Mouse (Mus musculus) embryonic facial prominence, embryonic 11.5 days (tissue): ENCODE measurements around the gene Cse1l. TPM values are rescaled to one million over a fixed set of nuclear protein-coding genes. Genes with fewer than 3 reads are reported as not detected.

Experiments
- ATAC-seq: fragments of 200-750 bp; cut with Nextera tagmentation; replicated peaks from 2 replicates; pipeline ENCODE4 v1.8.0; 2017; ENCODE audit warnings: low read depth; ENCODE audit not compliant: insufficient number of reproducible peaks, low FRiP score, low TSS enrichment
- DNase-seq: peaks from one replicate; pipeline ENCODE4 v3.0.0-alpha.2; 2015; ENCODE audit warnings: low spot score
- H3K27ac ChIP-seq: fragments of 300-500 bp; sonication (generic); replicated peaks from 2 replicates; pipeline ENCODE4 v1.5.1; 2014; ENCODE audit warnings: mild to moderate bottlenecking, low read depth, low read length, control low read depth
- H3K27me3 ChIP-seq: fragments of 300-500 bp; sonication (generic); 2 replicates; pipeline ENCODE4 v1.6.1; 2014; ENCODE audit warnings: mild to moderate bottlenecking, low read length, moderate library complexity, mixed read lengths; ENCODE audit not compliant: control insufficient read depth, insufficient read depth
- H3K36me3 ChIP-seq: fragments of 300-500 bp; sonication (generic); replicated peaks from 2 replicates; pipeline ENCODE4 v1.6.1; 2014; ENCODE audit warnings: low read depth, mild to moderate bottlenecking, low read length, moderate library complexity, mixed read lengths; ENCODE audit not compliant: control insufficient read depth, insufficient read depth
- H3K4me1 ChIP-seq: fragments of 300-500 bp; sonication (generic); 2 replicates; pipeline ENCODE4 v1.6.1; 2014; ENCODE audit warnings: low read length, mixed read lengths; ENCODE audit not compliant: control insufficient read depth, insufficient read depth
- H3K4me2 ChIP-seq: fragments of 300-500 bp; sonication (generic); 2 replicates; pipeline ENCODE4 v1.6.1; 2014; ENCODE audit warnings: low read depth, mild to moderate bottlenecking, control low read depth, low read length, moderate library complexity
- H3K4me3 ChIP-seq: fragments of 300-500 bp; sonication (generic); 2 replicates; pipeline ENCODE4 v1.5.1; 2014; ENCODE audit warnings: low read depth, low read length, control low read depth
- H3K9ac ChIP-seq: fragments of 300-500 bp; sonication (generic); replicated peaks from 2 replicates; pipeline ENCODE4 v1.6.1; 2014; ENCODE audit warnings: mild to moderate bottlenecking, control low read depth, low read length
- H3K9me3 ChIP-seq: fragments of 300-500 bp; sonication (generic); replicated peaks from 2 replicates; pipeline ENCODE4 v1.6.1; 2016; ENCODE audit warnings: mild to moderate bottlenecking, low read length, inconsistent platforms, mixed read lengths; ENCODE audit not compliant: control insufficient read depth
- WGBS: fragments of 180-500 bp; shearing (Covaris S2); extraction: QIAGEN DNeasy Blood & Tissue Kit; methylation state at CpG from one replicate; pipeline ENCODE4 v1.1.7; 2014; 5-methylcytosine and 5-hydroxymethylcytosine counted together
- polyA plus RNA-seq: library from polyadenylated mRNA; unstranded; fragments of >200 nt; fragmentation: Nextera tagmentation; extraction: Ambion mirVana; gene quantifications from 2 replicates; pipeline ENCODE4 v1.2.1, GENCODE M21; 2014

Cse1l gene
- polyA plus RNA-seq, 1 experiment from 2014 or later, result 276 TPM

DNA sequence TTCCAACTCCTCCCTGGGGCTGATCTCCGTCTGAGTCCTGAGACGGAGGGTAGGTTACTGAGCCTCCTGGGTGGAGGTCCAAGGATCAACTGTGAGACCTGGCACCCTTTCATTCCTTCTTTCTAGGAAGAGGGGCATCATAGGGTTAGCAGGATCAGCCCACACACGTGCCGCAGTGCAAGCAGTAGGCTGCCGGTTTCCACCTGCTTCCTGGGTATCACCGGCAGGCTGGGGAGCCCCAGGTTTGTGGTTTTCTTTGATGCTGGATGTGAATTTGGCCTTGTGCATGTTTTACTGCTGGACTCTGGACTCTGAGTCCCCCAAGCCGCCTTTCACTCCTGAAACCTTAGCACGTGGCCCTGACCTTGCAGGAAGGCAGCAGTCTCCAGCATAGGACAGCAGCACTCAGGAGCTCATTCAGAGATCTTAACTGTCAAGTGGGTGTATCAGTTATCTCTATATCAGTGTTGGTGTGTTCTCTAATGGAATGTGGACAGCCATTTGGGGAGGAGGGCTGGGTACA, 13.6 kb upstream of the Cse1l start:
- Histone ChIP-seq H3K9me3 (no peaks in the 10 kb centered on the region), H3K4me3 (no peak overlapping the region), H3K27me3 (no peaks in the 10 kb centered on the region), H3K27ac (no peak overlapping the region), H3K4me2 (no peak overlapping the region), H3K36me3 (no peaks in the 10 kb centered on the region), H3K9ac (no peak overlapping the region), H3K4me1 (no peaks in the 10 kb centered on the region)
- WGBS, result 89% methylated on average over 8 of the region's 8 CpGs
- ATAC-seq (no peak), DNase-seq (no peak)

DNA sequence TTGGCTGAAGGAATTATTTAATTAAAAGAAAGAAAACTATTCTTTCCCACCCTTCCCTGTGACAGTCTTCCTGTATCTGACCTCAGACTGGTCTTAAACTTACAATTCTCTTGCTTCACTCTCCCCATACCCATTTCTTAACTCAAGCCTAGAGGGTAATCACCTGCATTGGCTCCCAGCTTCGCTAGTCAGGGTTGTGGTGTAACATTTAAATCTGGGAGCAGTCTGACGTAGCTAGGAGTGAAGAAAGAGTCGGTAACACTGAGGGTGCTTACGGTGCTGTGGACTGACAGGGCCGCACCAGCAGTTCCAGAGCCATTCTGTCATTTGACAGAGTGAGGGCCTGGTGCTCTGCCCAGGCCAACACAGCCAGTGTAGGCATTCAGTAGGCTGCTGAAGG, 12.8 kb upstream of the Cse1l start:
- no peak overlapping the region for H3K4me3 ChIP-seq
- no peak overlapping the region for H3K9ac ChIP-seq
- WGBS, result 90% methylated on average over 5 of the region's 5 CpGs
- DNase-seq (no peak), ATAC-seq (no peak)
- H3K36me3 ChIP-seq, result no peaks in the 10 kb centered on the region
- no peaks in the 10 kb centered on the region for H3K9me3 ChIP-seq
- no peak overlapping the region for H3K4me2 ChIP-seq
- H3K4me1 ChIP-seq, result no peaks in the 10 kb centered on the region
- no peaks in the 10 kb centered on the region for H3K27me3 ChIP-seq
- no peak overlapping the region for H3K27ac ChIP-seq

DNA sequence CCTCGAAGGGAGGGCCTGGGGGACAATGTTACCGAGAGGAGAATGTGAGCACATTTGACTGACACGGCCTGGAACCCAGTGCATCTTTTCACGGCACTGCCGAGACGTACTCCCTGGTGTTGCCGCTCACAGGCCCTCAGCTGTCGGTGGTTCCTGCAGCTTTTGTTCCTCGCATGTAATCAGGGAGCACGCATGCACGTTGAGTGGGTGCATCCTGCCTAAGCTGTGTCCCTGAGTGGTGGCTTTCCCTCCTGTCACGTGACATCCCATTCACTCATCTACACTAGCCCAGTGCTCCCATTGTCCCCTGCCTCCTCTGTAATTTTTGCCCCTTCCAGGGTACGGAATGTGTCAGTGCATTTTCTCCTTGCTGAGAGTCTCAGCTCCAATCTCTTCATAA, 9.5 kb upstream of the Cse1l start:
- Histone ChIP-seq H3K4me3 (no peak overlapping the region), H3K4me1 (no peaks in the 10 kb centered on the region), H3K36me3 (no peaks in the 10 kb centered on the region), H3K27me3 (no peaks in the 10 kb centered on the region), H3K4me2 (no peak overlapping the region), H3K27ac (no peak overlapping the region), H3K9me3 (no peaks in the 10 kb centered on the region), H3K9ac (no peak overlapping the region)
- no peak for ATAC-seq
- no peak for DNase-seq
- WGBS, result 84% methylated on average over 13 of the region's 13 CpGs

DNA sequence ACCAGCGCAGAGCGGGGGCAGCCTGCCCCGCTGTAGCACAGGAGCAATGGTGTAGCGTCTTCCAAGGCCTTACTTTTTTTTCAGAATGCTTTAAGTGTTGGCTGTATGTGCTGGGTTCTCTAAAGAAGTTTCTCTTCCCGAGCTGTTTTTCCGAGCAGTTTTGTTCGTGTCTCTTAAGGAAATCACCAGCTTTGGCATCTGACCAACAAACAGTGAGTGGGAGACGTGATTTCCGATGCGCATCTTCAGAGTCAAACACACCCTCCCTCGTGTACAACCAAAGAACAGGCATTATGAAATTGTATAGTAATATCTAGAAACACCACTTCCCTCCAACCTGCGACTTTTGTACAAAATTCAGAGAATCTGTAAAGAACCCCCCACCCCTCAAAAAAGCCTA, 8.9 kb upstream of the Cse1l start:
- no peak overlapping the region for H3K9ac ChIP-seq
- no peaks in the 10 kb centered on the region for H3K4me1 ChIP-seq
- H3K36me3 ChIP-seq, result no peaks in the 10 kb centered on the region
- no peaks in the 10 kb centered on the region for H3K27me3 ChIP-seq
- no peak overlapping the region for H3K4me2 ChIP-seq
- WGBS, result 90% methylated on average over 12 of the region's 12 CpGs
- H3K9me3 ChIP-seq, result no peaks in the 10 kb centered on the region
- no peak overlapping the region for H3K4me3 ChIP-seq
- ATAC-seq, result no peak
- DNase-seq, result no peak
- H3K27ac ChIP-seq, result no peak overlapping the region

DNA sequence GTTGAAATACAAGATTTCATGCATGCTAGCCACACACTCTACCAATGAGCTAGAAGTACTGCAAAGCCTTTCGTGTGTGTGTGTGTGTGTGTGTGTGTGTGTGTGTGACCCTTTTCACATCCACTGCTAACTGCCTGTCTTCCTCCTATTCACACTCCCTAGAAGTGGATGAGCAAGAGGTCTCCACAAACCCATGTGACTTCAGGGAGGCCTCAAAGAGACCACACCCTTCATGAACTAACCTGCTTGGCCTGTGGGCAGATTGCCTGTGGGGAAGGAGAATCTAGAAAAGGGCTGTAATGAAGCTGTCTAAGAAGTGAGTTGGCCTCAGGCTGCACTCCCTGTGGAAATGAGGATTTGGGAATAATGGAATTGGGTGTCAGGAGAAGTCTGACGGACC, 6.7 kb upstream of the Cse1l start:
- no peak for DNase-seq
- H3K27ac ChIP-seq, result no peak overlapping the region
- H3K4me2 ChIP-seq, result no peak overlapping the region
- H3K9ac ChIP-seq, result no peak overlapping the region
- no peaks in the 10 kb centered on the region for H3K4me1 ChIP-seq
- no peaks in the 10 kb centered on the region for H3K27me3 ChIP-seq
- no peaks in the 10 kb centered on the region for H3K9me3 ChIP-seq
- 83% methylated on average over 2 of the region's 2 CpGs for WGBS
- H3K4me3 ChIP-seq, result no peak overlapping the region
- ATAC-seq, result no peak
- H3K36me3 ChIP-seq, result no peaks in the 10 kb centered on the region

DNA sequence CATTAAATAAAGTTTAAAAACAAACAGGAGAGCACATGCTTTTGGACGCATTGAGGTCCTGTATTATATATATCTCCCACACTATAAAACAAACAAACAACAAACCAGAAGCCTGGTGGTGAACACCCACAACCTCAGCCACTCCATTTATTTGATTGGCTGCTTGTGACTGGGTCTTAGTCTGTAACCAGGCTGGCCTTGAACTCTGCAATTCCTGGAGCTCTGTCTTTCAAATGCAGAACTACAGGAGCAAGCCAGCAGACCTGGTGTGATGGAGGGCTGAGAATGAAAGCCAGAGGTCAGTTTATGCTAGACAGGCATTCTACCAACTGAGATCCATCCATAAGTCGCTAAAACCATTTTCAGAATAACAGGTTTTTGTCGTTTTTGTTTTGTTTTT, 6.1 kb upstream of the Cse1l start:
- DNase-seq (no peak), ATAC-seq (no peak)
- 67% methylated on average over 3 of the region's 3 CpGs for WGBS
- H3K4me1 ChIP-seq, result no peaks in the 10 kb centered on the region
- no peaks in the 10 kb centered on the region for H3K36me3 ChIP-seq
- no peak overlapping the region for H3K4me2 ChIP-seq
- no peak overlapping the region for H3K4me3 ChIP-seq
- H3K27me3 ChIP-seq, result no peaks in the 10 kb centered on the region
- H3K27ac ChIP-seq, result no peak overlapping the region
- H3K9ac ChIP-seq, result no peak overlapping the region
- H3K9me3 ChIP-seq, result no peaks in the 10 kb centered on the region

DNA sequence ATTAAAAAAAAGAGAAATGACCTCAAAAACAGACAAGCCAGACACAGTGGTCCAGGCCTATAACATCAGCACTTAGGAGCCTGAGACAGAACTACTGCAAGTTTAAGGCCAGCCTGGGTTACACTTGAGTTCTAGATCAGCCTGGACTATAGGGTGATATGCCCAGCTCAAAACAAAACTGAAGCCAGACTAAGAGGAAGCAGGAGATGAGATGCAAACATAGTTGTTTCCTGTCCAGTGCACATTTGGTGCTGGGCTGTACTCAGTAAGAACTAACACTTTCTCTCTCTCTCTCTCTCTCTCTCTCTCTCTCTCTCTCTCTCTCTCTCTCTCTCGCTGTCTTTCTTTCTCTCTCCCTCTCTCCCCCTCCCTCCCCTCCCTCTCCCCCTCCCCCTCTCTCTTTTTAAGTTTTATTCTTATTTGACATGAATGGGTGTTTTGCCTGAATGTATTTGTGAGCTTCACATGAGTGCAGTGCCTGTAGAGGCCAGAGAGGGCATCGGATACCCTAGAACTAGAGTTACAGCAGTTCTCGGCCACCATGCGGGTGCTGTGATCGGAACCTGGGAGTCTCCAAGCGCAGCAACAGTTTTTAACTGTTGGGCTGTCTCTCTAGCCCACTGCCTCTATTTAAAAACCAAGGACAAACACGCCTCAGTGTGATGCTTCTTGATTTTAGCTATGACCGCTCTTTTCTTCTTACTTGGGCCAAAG, 4.9 kb upstream of the Cse1l start:
- H3K27me3 ChIP-seq, result no peaks in the 10 kb centered on the region
- H3K9ac ChIP-seq, result no peak overlapping the region
- 89% methylated on average over 8 of the region's 8 CpGs for WGBS
- no peak overlapping the region for H3K4me2 ChIP-seq
- H3K27ac ChIP-seq, result no peak overlapping the region
- no peak overlapping the region for H3K4me3 ChIP-seq
- ATAC-seq (no peak), DNase-seq (no peak)
- no peaks in the 10 kb centered on the region for H3K9me3 ChIP-seq
- no peaks in the 10 kb centered on the region for H3K4me1 ChIP-seq
- H3K36me3 ChIP-seq, result no peaks in the 10 kb centered on the region

DNA sequence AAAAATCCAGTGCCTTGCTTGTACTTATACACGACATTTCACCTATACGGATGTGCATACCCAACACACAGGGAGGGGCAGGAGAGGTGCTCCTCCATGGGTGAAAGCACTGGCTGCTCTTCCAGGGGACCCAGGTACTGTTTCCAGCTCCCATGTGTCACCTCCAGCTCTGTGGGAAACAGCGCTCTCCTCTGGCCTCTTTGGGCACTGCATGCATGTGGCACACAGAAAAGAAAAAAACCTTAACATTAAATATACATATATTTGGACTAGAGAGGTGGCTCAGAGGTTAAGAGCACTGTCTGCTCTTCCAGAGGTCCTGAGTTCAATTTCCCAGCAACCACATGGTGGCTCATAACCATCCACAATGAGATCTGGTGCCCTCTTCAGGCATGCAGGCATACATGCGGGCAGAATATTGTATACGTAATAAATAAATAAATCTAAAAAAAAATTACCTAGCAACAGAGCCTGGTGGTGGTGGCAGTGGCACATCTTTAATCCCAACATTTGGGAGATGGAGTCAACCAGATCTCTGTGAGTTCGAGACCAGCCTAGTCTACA, 2.0 kb upstream of the Cse1l start:
- no peak for ATAC-seq
- 94% methylated on average over 6 of the region's 6 CpGs for WGBS
- H3K4me2 ChIP-seq, result no peak overlapping the region
- no peaks in the 10 kb centered on the region for H3K27me3 ChIP-seq
- DNase-seq, result no peak
- no peak overlapping the region for H3K4me3 ChIP-seq
- H3K9ac ChIP-seq, result no peak overlapping the region
- no peaks in the 10 kb centered on the region for H3K4me1 ChIP-seq
- no peak overlapping the region for H3K27ac ChIP-seq
- no peaks in the 10 kb centered on the region for H3K9me3 ChIP-seq
- H3K36me3 ChIP-seq, result no peaks in the 10 kb centered on the region
